ENCODE assay signal across 1 mouse cellular context in the genomic region with DNA sequence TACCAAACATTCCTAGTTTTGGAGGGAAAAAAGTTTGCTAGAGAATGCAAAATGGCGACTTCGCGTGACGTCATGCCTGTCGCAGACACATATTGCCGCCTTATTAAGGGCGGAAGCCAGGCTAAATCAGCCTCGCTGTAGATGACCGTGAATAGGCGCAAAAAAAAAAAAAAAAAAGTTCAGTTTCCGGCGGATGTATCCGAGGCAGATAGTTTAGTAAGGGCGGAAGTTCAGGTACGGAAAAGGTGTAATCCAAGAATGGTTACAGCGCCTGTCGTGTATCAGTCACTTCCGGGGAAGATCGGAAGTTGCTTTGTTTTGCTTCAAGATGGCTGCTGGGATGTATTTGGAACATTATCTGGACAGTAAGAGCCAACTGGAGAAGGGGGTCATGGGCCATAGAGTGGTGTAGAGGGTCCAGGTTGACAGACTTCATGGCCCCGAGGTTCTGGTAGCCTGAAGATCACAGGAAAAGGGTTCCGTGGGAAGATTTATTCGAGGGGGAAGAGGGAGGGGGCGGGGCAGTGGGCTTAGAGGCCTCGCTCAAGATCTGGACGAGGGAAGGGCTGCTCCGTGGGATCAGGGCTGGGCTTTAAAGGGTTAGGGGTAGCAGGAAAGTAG.
TF ChIP-seq lines count a peak whose summit lies in the region.

A gene (plus strand): TSS at position 228 of the 621 bp plus-strand sequence.

TF ChIP-seq in CH12.LX, 34 proteins besides CTCF, POLR2A, EP300 and RAD21 (continued from another document):
- TF ChIP-seq IRF4 (IDR thresholded peaks at IDR 0.05; ENCODE audit: low read depth, low read length) (peak; percentile 67; the same call in 1 of the 2 replicates), PAX5 (IDR thresholded peaks at IDR 0.05; ENCODE audit: low read length) (no peak), MYC (IDR thresholded peaks at IDR 0.05; ENCODE audit: low read depth, low read length) (peak; percentile 74), ETS1 (conservative IDR thresholded peaks at IDR 0.05; ENCODE audit: low read depth, low read length) (peak; percentile 74), GABPA (IDR thresholded peaks at IDR 0.05; ENCODE audit: insufficient replicate concordance, low read depth, low read length) (peak; percentile 92), TCF12 (IDR thresholded peaks at IDR 0.05; ENCODE audit: low read depth, low read length) (peak; percentile 64; the same call in 1 of the 2 replicates), ZC3H11A (IDR thresholded peaks at IDR 0.05; ENCODE audit: low read depth, low read length) (no peak), CHD1 (IDR thresholded peaks at IDR 0.05; ENCODE audit: low read depth, low read length) (no peak), MAX (IDR thresholded peaks at IDR 0.05; ENCODE audit: low read length) (peak; percentile 23; the same call in 1 of the 2 replicates), MEF2A (IDR thresholded peaks at IDR 0.05; ENCODE audit: borderline replicate concordance, low read depth, low read length) (peak; percentile 84), BHLHE40 (IDR thresholded peaks at IDR 0.05; ENCODE audit: low read depth, low read length) (no peak), E2F4 (IDR thresholded peaks at IDR 0.05; ENCODE audit: insufficient replicate concordance, low read depth, low read length) (peak; percentile 95; the same call in 1 of the 2 replicates), KAT2A (IDR thresholded peaks at IDR 0.05; ENCODE audit: insufficient replicate concordance, low read length) (peak; percentile 98), ZMIZ1 (IDR thresholded peaks at IDR 0.05; ENCODE audit: low read depth, low read length) (no peak), USF1 (IDR thresholded peaks at IDR 0.05; ENCODE audit: low read depth, low read length) (no peak), RCOR1 (conservative IDR thresholded peaks at IDR 0.05; ENCODE audit: low read depth, low read length) (no peak; the same call in 1 of the 2 replicates), MAFK (IDR thresholded peaks at IDR 0.05; ENCODE audit: insufficient replicate concordance, low read length) (no peak), ELF1 (IDR thresholded peaks at IDR 0.05; ENCODE audit: low read depth, low read length) (peak; percentile 100), UBTF (IDR thresholded peaks at IDR 0.05; ENCODE audit: low read depth, low read length) (peak; percentile 79; the same call in 1 of the 2 replicates), TBP (conservative IDR thresholded peaks at IDR 0.05; ENCODE audit: low read depth, low read length) (peak; percentile 69)
